Comparison of ENCODE assay signal across 28 mouse cellular contexts in genomic region chr9:123701822-123702221, GRCm38 (mm10). TPM values are rescaled to one million over a fixed set of nuclear protein-coding genes. Genes with fewer than 3 reads are reported as not detected.
DNase-seq lines count a peak whose midpoint lies in the region; ATAC-seq and TF ChIP-seq lines count a peak whose summit lies in the region.
"Had no signal": no experiment of that assay in that cellular context is flagged by ENCODE, and none has a peak within 500 bp of the region (broad histone marks: within the 10 kb centered on the region; RNA-seq: fewer than 3 reads in every experiment).

No protein-coding gene starts in this region.

- H3K4me1 ChIP-seq in G1E (ENCODE audit: insufficient read depth, low read depth, low read length): peaks cover 19% of the 10 kb centered on the region
- peaks cover 28% of the 10 kb centered on the region for H3K4me1 ChIP-seq in liver, embryonic 15.5 days (replicated peaks)
- H3K4me1 ChIP-seq: embryonic facial prominence, embryonic 13.5 days; forebrain, embryonic 10.5 days; heart, embryonic 13.5 days; limb, embryonic 10.5 days; neural tube, embryonic 15.5 days had no signal

- WGBS in liver, embryonic 15.5 days (ENCODE audit: insufficient replicate concordance): 23% methylated on average over 5 of the region's 5 CpGs

- H3K27ac ChIP-seq in liver, embryonic 15.5 days (replicated peaks): peak overlapping the region; percentile 80
- H3K27ac ChIP-seq: embryonic facial prominence, embryonic 13.5 days; forebrain, embryonic 10.5 days; gastrocnemius, adult 2 months; heart, embryonic 13.5 days; left cerebral cortex, adult 2 months; limb, embryonic 10.5 days; neural tube, embryonic 15.5 days had no signal

- H3K9me3 ChIP-seq in G1E (replicated peaks): no peaks in the 10 kb centered on the region
- H3K9me3 ChIP-seq in liver, embryonic 15.5 days (replicated peaks): no peaks in the 10 kb centered on the region
- H3K9me3 ChIP-seq: embryonic facial prominence, embryonic 13.5 days; forebrain, embryonic 10.5 days; heart, embryonic 13.5 days; limb, embryonic 10.5 days; neural tube, embryonic 15.5 days had no signal

- peaks cover 26% of the 10 kb centered on the region for H3K36me3 ChIP-seq in G1E (replicated peaks)
- peaks cover 29% of the 10 kb centered on the region for H3K36me3 ChIP-seq in liver, embryonic 15.5 days (replicated peaks)

- DNase-seq in G1E (ENCODE audit: low spot score): no peak
- peak; percentile 51 for DNase-seq in c-Kit-negative CD71-positive TER-119-positive erythroid progenitor cells, embryonic 14.5 days (ENCODE audit: low read depth, low spot score)
- DNase-seq in cerebellum, adult 8-10 months: no peak
- no peak for DNase-seq in layer of hippocampus, postnatal 10 days (ENCODE audit: low spot score in 2 of 2)
- no peak for DNase-seq in cerebellum, adult 9-10 months
- DNase-seq in cerebellum, postnatal 4 days (ENCODE audit: low spot score in 2 of 2): no peak
- DNase-seq: adrenal gland, postnatal 10 days; B cell, adult 2 months; cerebellum, adult 11-12 months; gastrocnemius, adult 2 months; heart, adult 18-20 months; heart, postnatal 4 days; kidney, adult 8-10 months; kidney, postnatal 25 days; lung, adult 18-20 months; lung, postnatal 14 days; right cerebral cortex, postnatal 14 days; spleen, adult 18-20 months; thymus, postnatal 36 days had no signal

- no peaks in the 10 kb centered on the region for H3K27me3 ChIP-seq in G1E (ENCODE audit: insufficient read depth, low read length)
- no peaks in the 10 kb centered on the region for H3K27me3 ChIP-seq in liver, embryonic 15.5 days
- H3K27me3 ChIP-seq: embryonic facial prominence, embryonic 13.5 days; heart, embryonic 13.5 days; neural tube, embryonic 15.5 days had no signal

- peak; percentile 92 for ATAC-seq in G1E (ENCODE audit: extremely low read depth, insufficient number of reproducible peaks, low FRiP score, poor library complexity, severe bottlenecking)
- peak; percentile 27 to 53; a peak in 2 of 4 replicates for ATAC-seq in hematopoietic stem cell, adult 5-6 weeks (replicated peaks in 1 of 2; ENCODE audit: insufficient read depth in 1 of 2, low FRiP score in 2 of 2, low TSS enrichment in 1 of 2, low read depth in 1 of 2, poor library complexity in 2 of 2, severe bottlenecking in 2 of 2)
- peak; percentile 99 for ATAC-seq in liver, embryonic 15.5 days (ENCODE audit: insufficient read depth)
- ATAC-seq: midbrain, embryonic 16.5 days had no signal

- TF ChIP-seq CTCF in G1E (IDR thresholded peaks at IDR 0.05; ENCODE audit: low read depth, low read length): no peak

- H3K4me3 ChIP-seq in G1E (ENCODE audit: low read depth, low read length): no peak overlapping the region; the same call in 1 of the 2 replicates
- H3K4me3 ChIP-seq in liver, embryonic 15.5 days (replicated peaks): no peak overlapping the region
- H3K4me3 ChIP-seq: embryonic facial prominence, embryonic 13.5 days; forebrain, embryonic 10.5 days; gastrocnemius, adult 2 months; heart, embryonic 13.5 days; left cerebral cortex, adult 2 months; limb, embryonic 10.5 days; neural tube, embryonic 15.5 days had no signal

- no peak overlapping the region for H3K9ac ChIP-seq in liver, embryonic 15.5 days
- H3K9ac ChIP-seq: embryonic facial prominence, embryonic 13.5 days; heart, embryonic 13.5 days; neural tube, embryonic 15.5 days had no signal

- peak overlapping the region; percentile 49 for H3K4me2 ChIP-seq in liver, embryonic 15.5 days
- H3K4me2 ChIP-seq: embryonic facial prominence, embryonic 13.5 days; heart, embryonic 13.5 days; neural tube, embryonic 15.5 days had no signal

RNA-seq across cellular contexts. Expression of gene Lztfl1, which starts 15.7 kb away (rescaled TPM):
- total RNA-seq in G1E (2014; fragmentation: Nextera tagmentation) (78.5 and 97.2 TPM in 2 replicates), G1E (2017) (40.9 and 49.3 TPM in 2 replicates)
- polyA plus RNA-seq in G1E (2012): 1.4 and 1.8 TPM in 2 replicates
- total RNA-seq in hematopoietic stem cell, adult 5-6 weeks (2017): 63.3 and 71.5 TPM in 2 replicates
- 16.4 and 17.4 TPM in 2 replicates for polyA plus RNA-seq in liver, embryonic 15.5 days (2015; fragmentation: Nextera tagmentation; extraction: Ambion mirVana)
- 10 to 100 TPM; 57.7 to 57.8 TPM for total RNA-seq in layer of hippocampus, postnatal 10 days (2021)

RNA-seq across cellular contexts. Expression of gene Slc6a20a, which starts 23.1 kb away (rescaled TPM):
- total RNA-seq in G1E (2014; fragmentation: Nextera tagmentation) (16.6 TPM in 1 of 2 replicates, not detected in the other), G1E (2017) (0.05 and 0.29 TPM in 2 replicates)
- polyA plus RNA-seq in G1E (2012): not detected in 2 replicates
- total RNA-seq in hematopoietic stem cell, adult 5-6 weeks (2017): 1.6 TPM in 1 of 2 replicates, not detected in the other
- polyA plus RNA-seq in liver, embryonic 15.5 days (2015; fragmentation: Nextera tagmentation; extraction: Ambion mirVana): 3.6 and 3.7 TPM in 2 replicates
- total RNA-seq in layer of hippocampus, postnatal 10 days (2021): 10 to 100 TPM; 12.4 to 19.4 TPM
- total RNA-seq: gastrocnemius, adult 2 months; heart, adult 18-20 months; heart, postnatal 4 days had no signal
- polyA plus RNA-seq: heart, embryonic 13.5 days had no signal

RNA-seq across cellular contexts. Expression of gene Ccr9, which starts 23.6 kb away (rescaled TPM):
- total RNA-seq in G1E (2014; fragmentation: Nextera tagmentation) (not detected in 2 replicates), G1E (2017) (0.11 and 0.17 TPM in 2 replicates)
- polyA plus RNA-seq in G1E (2012): not detected in 2 replicates
- 4.6 and 9.4 TPM in 2 replicates for total RNA-seq in hematopoietic stem cell, adult 5-6 weeks (2017)
- polyA plus RNA-seq in liver, embryonic 15.5 days (2015; fragmentation: Nextera tagmentation; extraction: Ambion mirVana): 0.16 and 0.26 TPM in 2 replicates
- under 1 TPM in 1 of 2 experiments, not detected in 1; 0.09 TPM for total RNA-seq in layer of hippocampus, postnatal 10 days (2021)
- total RNA-seq: gastrocnemius, adult 2 months had no signal

Comparison
In these comparisons a context has a peak if more than half of its experiments do, and no peak if none do; other contexts are left out.
1. ATAC-seq: peak in every context shown above with its lines; median percentile 99 in liver, embryonic 15.5 days; 92 in G1E; 40 in hematopoietic stem cell, adult 5-6 weeks.